Mouse (Mus musculus): ENCODE measurements around the gene Lrmda. TPM values are rescaled to one million over a fixed set of nuclear protein-coding genes. Genes with fewer than 3 reads are reported as not detected.

Gene Lrmda
- polyA plus RNA-seq, 1 experiment from 2014 or later, result 0.80 TPM

- no peak for ATAC-seq
- Histone ChIP-seq H3K27ac (ENCODE audit: low read depth, low read length) (no peak overlapping the region), H3K4me2 (ENCODE audit: low read length) (no peak overlapping the region), H3K9me3 (ENCODE audit: control insufficient read depth, low read length) (no peaks in the 10 kb centered on the region), H3K36me3 (ENCODE audit: control insufficient read depth, insufficient read depth, low read length) (no peaks in the 10 kb centered on the region), H3K4me1 (ENCODE audit: control insufficient read depth, insufficient read depth, low read depth, low read length) (no peaks in the 10 kb centered on the region; the same call in 1 of the 2 replicates), H3K9ac (ENCODE audit: low read depth, low read length) (no peak overlapping the region), H3K4me3 (ENCODE audit: low read length) (no peak overlapping the region), H3K27me3 (replicated peaks; ENCODE audit: control insufficient read depth, insufficient read depth, low read length) (no peaks in the 10 kb centered on the region)
- WGBS, result 68% methylated on average over 4 of the region's 4 CpGs
These were observed 676.4 kb downstream of the Lrmda start for GRCm38 (mm10) chr14:22695931-22696365.

- 87% methylated on average over 1 of the region's 1 CpGs for WGBS
- Histone ChIP-seq H3K9ac (ENCODE audit: low read depth, low read length) (no peak overlapping the region), H3K4me1 (ENCODE audit: control insufficient read depth, insufficient read depth, low read depth, low read length) (no peaks in the 10 kb centered on the region; the same call in 1 of the 2 replicates), H3K36me3 (ENCODE audit: control insufficient read depth, insufficient read depth, low read length) (no peaks in the 10 kb centered on the region), H3K4me2 (ENCODE audit: low read length) (no peak overlapping the region), H3K27ac (ENCODE audit: low read depth, low read length) (no peak overlapping the region), H3K27me3 (replicated peaks; ENCODE audit: control insufficient read depth, insufficient read depth, low read length) (no peaks in the 10 kb centered on the region), H3K4me3 (ENCODE audit: low read length) (no peak overlapping the region), H3K9me3 (ENCODE audit: control insufficient read depth, low read length) (no peaks in the 10 kb centered on the region)
- no peak for ATAC-seq
These were observed 680.7 kb downstream of the Lrmda start for GRCm38 (mm10) chr14:22700236-22700635.

- no peaks in the 10 kb centered on the region for H3K36me3 ChIP-seq (ENCODE audit: control insufficient read depth, insufficient read depth, low read length)
- no peak overlapping the region for H3K27ac ChIP-seq (ENCODE audit: low read depth, low read length)
- no peaks in the 10 kb centered on the region for H3K27me3 ChIP-seq (replicated peaks; ENCODE audit: control insufficient read depth, insufficient read depth, low read length)
- no peak overlapping the region for H3K9ac ChIP-seq (ENCODE audit: low read depth, low read length)
- no peak overlapping the region for H3K4me3 ChIP-seq (ENCODE audit: low read length)
- H3K9me3 ChIP-seq (ENCODE audit: control insufficient read depth, low read length), result no peaks in the 10 kb centered on the region
- no peaks in the 10 kb centered on the region; the same call in 1 of the 2 replicates for H3K4me1 ChIP-seq (ENCODE audit: control insufficient read depth, insufficient read depth, low read depth, low read length)
- ATAC-seq, result no peak
- 98% methylated on average over 2 of the region's 2 CpGs for WGBS
- H3K4me2 ChIP-seq (ENCODE audit: low read length), result no peak overlapping the region
These were observed 681.2 kb downstream of the Lrmda start for GRCm38 (mm10) chr14:22700690-22701089.

- H3K36me3 ChIP-seq (ENCODE audit: control insufficient read depth, insufficient read depth, low read length), result no peaks in the 10 kb centered on the region
- ATAC-seq, result no peak
- no peak overlapping the region for H3K27ac ChIP-seq (ENCODE audit: low read depth, low read length)
- no peak overlapping the region for H3K9ac ChIP-seq (ENCODE audit: low read depth, low read length)
- no peak overlapping the region for H3K4me3 ChIP-seq (ENCODE audit: low read length)
- no peak overlapping the region for H3K4me2 ChIP-seq (ENCODE audit: low read length)
- WGBS, result 62% methylated on average over 9 of the region's 9 CpGs
- no peaks in the 10 kb centered on the region for H3K27me3 ChIP-seq (replicated peaks; ENCODE audit: control insufficient read depth, insufficient read depth, low read length)
- H3K9me3 ChIP-seq (ENCODE audit: control insufficient read depth, low read length), result no peaks in the 10 kb centered on the region
- H3K4me1 ChIP-seq (ENCODE audit: control insufficient read depth, insufficient read depth, low read depth, low read length), result peaks cover 3% of the 10 kb centered on the region
These were observed 688.6 kb downstream of the Lrmda start for GRCm38 (mm10) chr14:22707958-22708701.

GRCm38 (mm10) chr14:22710071-22710661 is 690.7 kb downstream of the Lrmda start:
- Histone ChIP-seq H3K9me3 (ENCODE audit: control insufficient read depth, low read length) (no peaks in the 10 kb centered on the region), H3K4me3 (ENCODE audit: low read length) (no peak overlapping the region), H3K9ac (ENCODE audit: low read depth, low read length) (no peak overlapping the region), H3K4me2 (ENCODE audit: low read length) (no peak overlapping the region), H3K4me1 (ENCODE audit: control insufficient read depth, insufficient read depth, low read depth, low read length) (peaks cover 3% of the 10 kb centered on the region), H3K27ac (ENCODE audit: low read depth, low read length) (no peak overlapping the region), H3K27me3 (replicated peaks; ENCODE audit: control insufficient read depth, insufficient read depth, low read length) (no peaks in the 10 kb centered on the region), H3K36me3 (ENCODE audit: control insufficient read depth, insufficient read depth, low read length) (no peaks in the 10 kb centered on the region)
- 0 out of 2 replicates have a peak, but pooled peaks have one; percentile 17 for ATAC-seq
- WGBS, result 39% methylated on average over 6 of the region's 6 CpGs

- no peak overlapping the region for H3K4me2 ChIP-seq (ENCODE audit: low read length)
- peaks cover 3% of the 10 kb centered on the region for H3K4me1 ChIP-seq (ENCODE audit: control insufficient read depth, insufficient read depth, low read depth, low read length)
- no peaks in the 10 kb centered on the region for H3K36me3 ChIP-seq (ENCODE audit: control insufficient read depth, insufficient read depth, low read length)
- no peak for ATAC-seq
- no peaks in the 10 kb centered on the region for H3K9me3 ChIP-seq (ENCODE audit: control insufficient read depth, low read length)
- H3K27ac ChIP-seq (ENCODE audit: low read depth, low read length), result no peak overlapping the region
- no peak overlapping the region for H3K4me3 ChIP-seq (ENCODE audit: low read length)
- no peak overlapping the region for H3K9ac ChIP-seq (ENCODE audit: low read depth, low read length)
- no peaks in the 10 kb centered on the region for H3K27me3 ChIP-seq (replicated peaks; ENCODE audit: control insufficient read depth, insufficient read depth, low read length)
These were observed 692.9 kb downstream of the Lrmda start for GRCm38 (mm10) chr14:22712388-22712787.

- Histone ChIP-seq H3K9ac (ENCODE audit: low read depth, low read length) (no peak overlapping the region), H3K27ac (ENCODE audit: low read depth, low read length) (no peak overlapping the region), H3K27me3 (replicated peaks; ENCODE audit: control insufficient read depth, insufficient read depth, low read length) (no peaks in the 10 kb centered on the region), H3K4me3 (ENCODE audit: low read length) (no peak overlapping the region), H3K36me3 (ENCODE audit: control insufficient read depth, insufficient read depth, low read length) (no peaks in the 10 kb centered on the region), H3K4me1 (ENCODE audit: control insufficient read depth, insufficient read depth, low read depth, low read length) (no peaks in the 10 kb centered on the region), H3K4me2 (ENCODE audit: low read length) (no peak overlapping the region), H3K9me3 (ENCODE audit: control insufficient read depth, low read length) (no peaks in the 10 kb centered on the region)
- no peak for ATAC-seq
- 88% methylated on average over 6 of the region's 6 CpGs for WGBS
These were observed 696.3 kb downstream of the Lrmda start for GRCm38 (mm10) chr14:22715581-22716378.

GRCm38 (mm10) chr14:22719968-22720367 is 700.5 kb downstream of the Lrmda start:
- WGBS, result 100% methylated on average over 1 of the region's 1 CpGs
- H3K9ac ChIP-seq (ENCODE audit: low read depth, low read length), result no peak overlapping the region
- no peak overlapping the region for H3K4me2 ChIP-seq (ENCODE audit: low read length)
- no peak overlapping the region for H3K4me3 ChIP-seq (ENCODE audit: low read length)
- H3K27me3 ChIP-seq (replicated peaks; ENCODE audit: control insufficient read depth, insufficient read depth, low read length), result no peaks in the 10 kb centered on the region
- ATAC-seq, result no peak
- no peaks in the 10 kb centered on the region for H3K36me3 ChIP-seq (ENCODE audit: control insufficient read depth, insufficient read depth, low read length)
- H3K4me1 ChIP-seq (ENCODE audit: control insufficient read depth, insufficient read depth, low read depth, low read length), result no peaks in the 10 kb centered on the region
- no peak overlapping the region for H3K27ac ChIP-seq (ENCODE audit: low read depth, low read length)
- H3K9me3 ChIP-seq (ENCODE audit: control insufficient read depth, low read length), result no peaks in the 10 kb centered on the region

- no peak overlapping the region for H3K9ac ChIP-seq (ENCODE audit: low read depth, low read length)
- no peak overlapping the region for H3K4me2 ChIP-seq (ENCODE audit: low read length)
- H3K9me3 ChIP-seq (ENCODE audit: control insufficient read depth, low read length), result no peaks in the 10 kb centered on the region
- no peak overlapping the region for H3K4me3 ChIP-seq (ENCODE audit: low read length)
- no peaks in the 10 kb centered on the region for H3K36me3 ChIP-seq (ENCODE audit: control insufficient read depth, insufficient read depth, low read length)
- H3K27me3 ChIP-seq (replicated peaks; ENCODE audit: control insufficient read depth, insufficient read depth, low read length), result no peaks in the 10 kb centered on the region
- no peak overlapping the region for H3K27ac ChIP-seq (ENCODE audit: low read depth, low read length)
- 38% methylated on average over 5 of the region's 5 CpGs for WGBS
- no peaks in the 10 kb centered on the region for H3K4me1 ChIP-seq (ENCODE audit: control insufficient read depth, insufficient read depth, low read depth, low read length)
- no peak for ATAC-seq
These were observed 702.3 kb downstream of the Lrmda start for GRCm38 (mm10) chr14:22721845-22722244.
